Mouse (Mus musculus) ES-E14 (cell line): ENCODE measurements around the gene Ncaph2.

Experiments
- CHD2 ChIP-seq: IDR thresholded peaks from 2 replicates; pipeline ENCODE4 v1.6.1; 2014; ENCODE audit warnings: mild to moderate bottlenecking, low read depth, low read length, inconsistent platforms
- HCFC1 ChIP-seq: IDR thresholded peaks from 2 replicates; pipeline ENCODE4 v1.6.1; 2012; ENCODE audit warnings: low read length, inconsistent platforms, borderline replicate concordance; ENCODE audit not compliant: insufficient read depth
- MAFK ChIP-seq: IDR thresholded peaks from 2 replicates; pipeline ENCODE4 v1.6.1; 2014; ENCODE audit warnings: mild to moderate bottlenecking, low read depth, low read length, inconsistent platforms; ENCODE audit not compliant: insufficient read depth
- ZC3H11A ChIP-seq: IDR thresholded peaks from 2 replicates; pipeline ENCODE4 v1.6.1; 2012; ENCODE audit warnings: low read depth, mild to moderate bottlenecking, inconsistent platforms, low read length, borderline replicate concordance

GRCm38 (mm10) chr15:89373762-89374248, 18.3 kb downstream of the Ncaph2 start, which contains the start of gene Sco2:
- TF ChIP-seq ZC3H11A (no peak), CHD2 (no peak), HCFC1 (no peak), MAFK (no peak)
